Comparison of ENCODE assay signal across 18 mouse cellular contexts in the genomic region with DNA sequence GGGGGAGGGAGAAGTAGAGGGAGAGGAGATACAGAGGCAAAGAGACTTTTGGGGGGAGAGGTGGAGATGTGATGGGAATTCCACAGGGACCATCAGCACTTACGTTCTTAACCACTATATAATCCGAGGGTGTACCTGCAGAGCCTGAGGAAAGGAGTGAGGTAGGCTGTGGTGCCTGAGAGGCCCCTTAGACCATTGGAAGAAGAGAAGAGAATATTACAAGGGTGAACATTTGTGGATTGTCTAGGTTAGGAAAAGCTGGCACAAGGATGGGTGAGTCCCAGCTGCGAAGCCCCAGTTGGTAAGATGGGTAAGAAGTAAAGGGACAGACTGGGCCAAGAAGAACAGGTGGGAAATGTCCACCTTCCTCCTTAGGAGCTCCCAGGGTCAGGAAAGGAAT. TPM values are rescaled to one million over a fixed set of nuclear protein-coding genes. Genes with fewer than 3 reads are reported as not detected.
DNase-seq lines count a peak whose midpoint lies in the region; ATAC-seq and TF ChIP-seq lines count a peak whose summit lies in the region.
"Had no signal": no experiment of that assay in that cellular context is flagged by ENCODE, and none has a peak within 500 bp of the region (broad histone marks: within the 10 kb centered on the region; RNA-seq: fewer than 3 reads in every experiment).

No protein-coding gene starts in this region.

- ATAC-seq in heart, embryonic 16.5 days (replicated peaks; ENCODE audit: extremely low read depth, insufficient read depth, low FRiP score) = no peak
- ATAC-seq in lung, embryonic 16.5 days (ENCODE audit: low read depth) = no peak
- no peak for ATAC-seq in lung, postnatal 0 days
- ATAC-seq: forebrain, embryonic 14.5 days had no signal

- TF ChIP-seq EP300 in lung, postnatal 0 days (IDR thresholded peaks at IDR 0.05) = no peak

- no peaks in the 10 kb centered on the region for H3K27me3 ChIP-seq in heart, embryonic 16.5 days (ENCODE audit: control insufficient read depth, insufficient read depth, low read length)
- no peaks in the 10 kb centered on the region for H3K27me3 ChIP-seq in lung, embryonic 16.5 days (ENCODE audit: control insufficient read depth, insufficient read depth, low read depth, low read length)
- H3K27me3 ChIP-seq in lung, postnatal 0 days (replicated peaks; ENCODE audit: insufficient read depth, low read length) = no peaks in the 10 kb centered on the region
- H3K27me3 ChIP-seq: intestine, embryonic 15.5 days; midbrain, embryonic 12.5 days had no signal

- no peak overlapping the region for H3K4me2 ChIP-seq in heart, embryonic 16.5 days (ENCODE audit: low read depth, low read length)
- no peak overlapping the region for H3K4me2 ChIP-seq in lung, embryonic 16.5 days (ENCODE audit: low read depth, low read length)
- H3K4me2 ChIP-seq in lung, postnatal 0 days (replicated peaks; ENCODE audit: low read depth, low read length) = no peak overlapping the region
- H3K4me2 ChIP-seq: hindbrain, embryonic 14.5 days; intestine, embryonic 15.5 days; liver, embryonic 11.5 days; midbrain, embryonic 12.5 days had no signal

- peak overlapping the region; percentile 74 for H3K27ac ChIP-seq in gastrocnemius, adult 2 months
- H3K27ac ChIP-seq in heart, embryonic 16.5 days (ENCODE audit: low read length) = peak overlapping the region; percentile 17; the same call in 1 of the 2 replicates
- H3K27ac ChIP-seq in lung, embryonic 16.5 days (ENCODE audit: low read length) = 0 out of 2 replicates have a peak overlapping the region, but pooled peaks have one; percentile 15
- no peak overlapping the region for H3K27ac ChIP-seq in lung, postnatal 0 days (ENCODE audit: low read length)
- H3K27ac ChIP-seq: hindbrain, embryonic 14.5 days; intestine, embryonic 15.5 days; left cerebral cortex, adult 2 months; limb, embryonic 10.5 days; macrophage; midbrain, embryonic 12.5 days had no signal

- no peak for DNase-seq in gastrocnemius, adult 2 months
- no peak for DNase-seq in gastrocnemius, postnatal 25 days
- DNase-seq in heart, postnatal 10 days = no peak
- DNase-seq in lung, postnatal 0 days (ENCODE audit: low spot score) = no peak
- no peak for DNase-seq in right cerebral cortex, postnatal 4 days
- DNase-seq: retina, postnatal 1 day; thymus, adult 18-20 months had no signal

- no peak overlapping the region for H3K9ac ChIP-seq in heart, embryonic 16.5 days (ENCODE audit: low read length)
- no peak overlapping the region for H3K9ac ChIP-seq in lung, embryonic 16.5 days (ENCODE audit: low read length)
- no peak overlapping the region for H3K9ac ChIP-seq in lung, postnatal 0 days (replicated peaks; ENCODE audit: low read depth)
- H3K9ac ChIP-seq: hindbrain, embryonic 14.5 days; intestine, embryonic 15.5 days; midbrain, embryonic 12.5 days had no signal

- H3K36me3 ChIP-seq in heart, embryonic 16.5 days (ENCODE audit: control insufficient read depth, insufficient read depth) = no peaks in the 10 kb centered on the region
- H3K36me3 ChIP-seq in lung, embryonic 16.5 days (ENCODE audit: control insufficient read depth, insufficient read depth, low read length) = no peaks in the 10 kb centered on the region
- H3K36me3 ChIP-seq in lung, postnatal 0 days (ENCODE audit: insufficient read depth, low read length) = no peaks in the 10 kb centered on the region
- H3K36me3 ChIP-seq: intestine, embryonic 15.5 days; limb, embryonic 10.5 days; midbrain, embryonic 12.5 days had no signal

- no peaks in the 10 kb centered on the region for H3K9me3 ChIP-seq in heart, embryonic 16.5 days (replicated peaks; ENCODE audit: control insufficient read depth, low read length)
- no peaks in the 10 kb centered on the region for H3K9me3 ChIP-seq in lung, embryonic 16.5 days (ENCODE audit: control insufficient read depth, low read length)
- H3K9me3 ChIP-seq in lung, postnatal 0 days (ENCODE audit: low read length) = no peaks in the 10 kb centered on the region
- H3K9me3 ChIP-seq: intestine, embryonic 15.5 days; limb, embryonic 10.5 days; midbrain, embryonic 12.5 days had no signal

- no peak overlapping the region for H3K4me3 ChIP-seq in gastrocnemius, adult 2 months
- no peak overlapping the region for H3K4me3 ChIP-seq in heart, embryonic 16.5 days (ENCODE audit: low read length)
- H3K4me3 ChIP-seq in lung, embryonic 16.5 days (ENCODE audit: low read length) = no peak overlapping the region
- H3K4me3 ChIP-seq in lung, postnatal 0 days (ENCODE audit: low read depth, low read length) = no peak overlapping the region
- H3K4me3 ChIP-seq: intestine, embryonic 15.5 days; left cerebral cortex, adult 2 months; limb, embryonic 10.5 days; midbrain, embryonic 12.5 days had no signal

- TF ChIP-seq CTCF in gastrocnemius, adult 2 months (IDR thresholded peaks at IDR 0.05) = no peak
- no peak for TF ChIP-seq CTCF in lung, postnatal 0 days (IDR thresholded peaks at IDR 0.05)

- H3K4me1 ChIP-seq in heart, embryonic 16.5 days (ENCODE audit: control insufficient read depth, insufficient read depth, low read length) = no peaks in the 10 kb centered on the region
- peaks cover 2% of the 10 kb centered on the region; the same call in 1 of the 2 replicates for H3K4me1 ChIP-seq in lung, embryonic 16.5 days (replicated peaks; ENCODE audit: control insufficient read depth, insufficient read depth, low read length)
- no peaks in the 10 kb centered on the region for H3K4me1 ChIP-seq in lung, postnatal 0 days (ENCODE audit: insufficient read depth, low read depth, low read length)
- H3K4me1 ChIP-seq: intestine, embryonic 15.5 days had no signal

- intact Hi-C loops in gastrocnemius, adult 2 months (cut with DNase I) = loop anchor here (10.0 kb wide), 1 partner anchor 185 kb away; no protein-coding TSS in a partner anchor
- intact Hi-C loops in heart, postnatal 10 days (cut with DNase I) = loop anchor here (5.0 to 10.0 kb wide), 2 partner anchors 218 to 515 kb away; no protein-coding TSS in a partner anchor

- 79% methylated on average over 3 of the region's 3 CpGs for WGBS in heart, embryonic 16.5 days
- WGBS in lung, embryonic 16.5 days = 76% methylated on average over 3 of the region's 3 CpGs
- 78% methylated on average over 3 of the region's 3 CpGs for WGBS in lung, postnatal 0 days

RNA-seq across cellular contexts. Expression of a gene that starts 22.6 kb away (rescaled TPM):
- total RNA-seq in gastrocnemius, adult 2 months (2021) = 1 to 10 TPM; 6.7 to 8.7 TPM
- total RNA-seq in gastrocnemius, postnatal 25 days (2021) = 1 to 10 TPM; 5.1 to 6.5 TPM
- polyA plus RNA-seq in heart, embryonic 16.5 days (2015; fragmentation: Nextera tagmentation; extraction: Ambion mirVana) = 7.1 and 8.3 TPM in 2 replicates
- total RNA-seq in heart, postnatal 10 days (2021) = 10 to 100 TPM; 17.9 to 20.3 TPM
- 21.6 and 24.6 TPM in 2 replicates for polyA plus RNA-seq in lung, embryonic 16.5 days (2015; fragmentation: Nextera tagmentation; extraction: Ambion mirVana)
- polyA plus RNA-seq in lung, postnatal 0 days (2015; fragmentation: Nextera tagmentation; extraction: Ambion mirVana) = 13.9 and 15.8 TPM in 2 replicates
- total RNA-seq: neutrophil, adult 5-6 weeks had no signal
